Mouse (Mus musculus) embryonic facial prominence, embryonic 12.5 days (tissue): ENCODE data around the gene Tbx5. TPM values are rescaled to one million over a fixed set of nuclear protein-coding genes. Genes with fewer than 3 reads are reported as not detected.

Experiments
- ATAC-seq: fragments of 200-750 bp; cut with Nextera tagmentation; 2 replicates; pipeline ENCODE4 v1.8.0; 2017; ENCODE audit not compliant: insufficient number of reproducible peaks, insufficient read depth, low FRiP score, low TSS enrichment
- H3K27ac ChIP-seq: fragments of 300-500 bp; sonication (generic); 2 replicates; pipeline ENCODE4 v1.5.1; 2016; ENCODE audit warnings: mild to moderate bottlenecking
- H3K27me3 ChIP-seq: fragments of 300-500 bp; sonication (generic); 2 replicates; pipeline ENCODE4 v1.6.1; 2016; ENCODE audit warnings: mild to moderate bottlenecking, moderate library complexity
- H3K36me3 ChIP-seq: fragments of 300-500 bp; sonication (generic); 2 replicates; pipeline ENCODE4 v1.6.1; 2016; ENCODE audit warnings: mild to moderate bottlenecking
- H3K4me1 ChIP-seq: fragments of 300-500 bp; sonication (generic); 2 replicates; pipeline ENCODE4 v1.6.1; 2016
- H3K4me2 ChIP-seq: fragments of 300-500 bp; sonication (generic); replicated peaks from 2 replicates; pipeline ENCODE4 v1.6.1; 2016; ENCODE audit warnings: mild to moderate bottlenecking, moderate library complexity
- H3K4me3 ChIP-seq: fragments of 300-500 bp; sonication (generic); 2 replicates; pipeline ENCODE4 v1.5.1; 2016; ENCODE audit warnings: mild to moderate bottlenecking
- H3K9ac ChIP-seq: fragments of 300-500 bp; sonication (generic); 2 replicates; pipeline ENCODE4 v1.6.1; 2016; ENCODE audit warnings: mild to moderate bottlenecking, moderate library complexity
- H3K9me3 ChIP-seq: fragments of 300-500 bp; sonication (generic); 2 replicates; pipeline ENCODE4 v1.6.1; 2016; ENCODE audit warnings: mild to moderate bottlenecking, moderate library complexity
- WGBS: fragments of 180-500 bp; shearing (Covaris S2); methylation state at CpG from one replicate; pipeline ENCODE4 v1.1.7; 2016; 5-methylcytosine and 5-hydroxymethylcytosine counted together
- polyA plus RNA-seq: library from polyadenylated mRNA; unstranded; fragments of >200 nt; fragmentation: Nextera tagmentation; extraction: Ambion mirVana; gene quantifications from 2 replicates; pipeline ENCODE4 v1.2.1, GENCODE M21; 2016

The Tbx5 gene
- polyA plus RNA-seq, 1 experiment from 2014 or later: 2.3 TPM

DNA sequence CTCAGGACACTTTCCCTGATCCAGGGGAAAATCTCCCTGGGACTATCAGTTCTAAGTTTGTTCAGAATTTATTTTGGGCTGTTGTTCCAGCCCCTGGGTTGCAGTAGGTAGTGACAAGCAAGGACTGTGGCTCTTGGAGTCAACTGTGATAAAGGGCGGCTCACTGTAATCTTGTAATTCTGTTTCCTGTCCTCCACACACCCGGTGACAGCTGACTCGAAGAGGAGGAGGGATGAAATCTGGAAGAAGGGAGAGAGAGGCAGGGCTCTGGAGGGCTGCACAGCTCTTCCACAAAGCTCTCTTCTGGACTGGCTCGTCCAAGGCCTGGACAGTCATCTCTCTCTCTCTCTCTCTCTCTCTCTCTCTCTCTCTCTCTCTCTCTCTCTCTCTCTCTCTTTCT, 24.6 kb downstream of the Tbx5 start:
- H3K27me3 ChIP-seq: peaks cover 10% of the 10 kb centered on the region; the same call in 1 of the 2 replicates
- H3K9me3 ChIP-seq: no peaks in the 10 kb centered on the region
- ATAC-seq: no peak
- no peaks in the 10 kb centered on the region for H3K4me1 ChIP-seq
- no peaks in the 10 kb centered on the region for H3K36me3 ChIP-seq
- no peak overlapping the region for H3K4me2 ChIP-seq
- H3K9ac ChIP-seq: no peak overlapping the region
- WGBS: 64% methylated on average over 4 of the region's 4 CpGs
- H3K27ac ChIP-seq: no peak overlapping the region
- H3K4me3 ChIP-seq: no peak overlapping the region

GRCm38 (mm10) chr5:119861301-119861700, 28.8 kb downstream of the Tbx5 start:
- Histone ChIP-seq H3K27ac (no peak overlapping the region), H3K9ac (no peak overlapping the region), H3K27me3 (peaks cover 26% of the 10 kb centered on the region), H3K4me1 (peaks cover 4% of the 10 kb centered on the region; the same call in 1 of the 2 replicates), H3K4me3 (no peak overlapping the region), H3K36me3 (no peaks in the 10 kb centered on the region), H3K4me2 (no peak overlapping the region), H3K9me3 (no peaks in the 10 kb centered on the region)
- no peak for ATAC-seq
- 61% methylated on average over 5 of the region's 5 CpGs for WGBS

- no peak overlapping the region for H3K4me3 ChIP-seq
- WGBS: 86% methylated on average over 5 of the region's 5 CpGs
- no peak for ATAC-seq
- no peaks in the 10 kb centered on the region for H3K36me3 ChIP-seq
- H3K27ac ChIP-seq: no peak overlapping the region
- no peak overlapping the region for H3K4me2 ChIP-seq
- peaks cover 31% of the 10 kb centered on the region for H3K27me3 ChIP-seq
- H3K4me1 ChIP-seq: peaks cover 7% of the 10 kb centered on the region; the same call in 1 of the 2 replicates
- no peaks in the 10 kb centered on the region for H3K9me3 ChIP-seq
- H3K9ac ChIP-seq: no peak overlapping the region
Measured at GRCm38 (mm10) chr5:119862431-119862830, 30.0 kb downstream of the Tbx5 start.

DNA sequence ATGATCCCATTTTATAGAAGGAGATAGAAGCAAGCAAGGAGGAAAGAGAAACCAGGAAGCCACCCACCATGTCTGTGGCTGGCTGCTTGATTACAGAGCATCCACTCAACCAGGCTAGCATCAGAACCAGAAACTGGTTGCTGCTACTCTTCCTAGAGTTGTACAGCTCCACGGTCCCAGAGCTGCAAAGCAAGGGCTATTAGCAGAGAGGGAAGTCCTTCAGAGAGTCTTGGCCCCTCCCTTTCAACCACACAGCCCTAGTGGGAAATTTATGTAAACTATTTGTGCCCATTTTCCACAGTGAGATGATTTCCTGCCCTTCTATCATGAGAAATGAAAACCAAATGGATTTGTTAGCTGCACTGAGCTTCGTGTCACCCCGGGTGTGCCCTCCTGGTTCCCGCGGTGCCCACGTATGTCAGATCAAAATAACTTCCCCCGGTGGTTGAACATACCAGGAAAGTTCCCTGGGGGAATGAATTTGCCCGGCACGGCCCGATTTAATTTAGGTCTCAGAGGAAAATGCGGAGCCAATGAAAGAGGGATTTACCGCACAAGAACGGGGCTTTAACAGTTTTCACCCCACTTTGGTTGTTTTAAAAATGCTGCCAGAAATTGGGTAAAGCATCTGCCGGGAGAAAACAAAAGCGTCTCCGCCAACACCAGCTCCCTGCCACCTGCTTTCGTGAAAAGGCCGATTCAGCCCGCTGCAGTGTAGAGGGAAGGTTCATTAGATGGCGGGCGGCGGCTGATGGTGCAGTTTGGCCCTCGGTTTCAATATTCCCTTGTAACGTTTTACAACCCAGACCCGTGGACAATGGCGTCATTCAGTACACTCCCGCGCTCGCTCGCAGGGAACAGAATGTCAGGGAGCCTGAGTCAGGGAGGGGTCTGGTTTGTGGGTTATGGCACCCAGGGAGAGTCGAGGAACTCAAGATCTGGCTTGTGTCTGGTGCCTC, 34.1 kb downstream of the Tbx5 start:
- H3K9ac ChIP-seq: no peak overlapping the region
- H3K4me1 ChIP-seq: peaks cover 7% of the 10 kb centered on the region; the same call in 1 of the 2 replicates
- ATAC-seq: no peak
- WGBS: 7% methylated on average over 31 of the region's 31 CpGs
- H3K27me3 ChIP-seq: peaks cover 34% of the 10 kb centered on the region
- H3K36me3 ChIP-seq: no peaks in the 10 kb centered on the region
- peak overlapping the region; percentile 45 for H3K4me2 ChIP-seq
- H3K4me3 ChIP-seq: peak overlapping the region; percentile 23
- no peaks in the 10 kb centered on the region for H3K9me3 ChIP-seq
- H3K27ac ChIP-seq: no peak overlapping the region

DNA sequence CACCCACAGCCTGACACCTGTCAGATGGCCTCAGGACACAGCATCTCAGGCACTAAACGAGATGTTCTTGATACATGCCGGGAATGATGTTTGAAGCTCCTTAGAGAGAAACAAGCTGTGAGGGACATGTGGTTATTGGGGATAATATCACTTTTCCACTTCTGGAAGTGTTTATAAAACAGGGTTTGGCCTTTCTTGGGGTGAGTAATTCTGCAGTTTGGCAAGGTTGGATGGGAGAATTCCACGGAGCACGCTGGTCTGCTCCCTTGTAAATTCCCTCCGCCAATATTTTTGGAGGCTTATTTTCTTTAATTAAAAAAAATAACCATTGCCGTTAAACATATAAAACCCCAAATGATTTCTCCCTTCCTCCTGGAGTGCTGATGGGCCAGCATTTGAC, 35.5 kb downstream of the Tbx5 start:
- no peak overlapping the region for H3K27ac ChIP-seq
- 61% methylated on average over 6 of the region's 6 CpGs for WGBS
- no peak overlapping the region for H3K4me2 ChIP-seq
- ATAC-seq: no peak
- H3K9ac ChIP-seq: no peak overlapping the region
- H3K36me3 ChIP-seq: no peaks in the 10 kb centered on the region
- H3K4me1 ChIP-seq: peaks cover 7% of the 10 kb centered on the region; the same call in 1 of the 2 replicates
- H3K27me3 ChIP-seq: peaks cover 30% of the 10 kb centered on the region
- no peak overlapping the region for H3K4me3 ChIP-seq
- no peaks in the 10 kb centered on the region for H3K9me3 ChIP-seq

- WGBS: 34% methylated on average over 2 of the region's 2 CpGs
- no peak overlapping the region for H3K4me2 ChIP-seq
- no peak for ATAC-seq
- H3K9ac ChIP-seq: no peak overlapping the region
- no peaks in the 10 kb centered on the region for H3K27me3 ChIP-seq
- no peaks in the 10 kb centered on the region for H3K36me3 ChIP-seq
- H3K27ac ChIP-seq: no peak overlapping the region
- no peaks in the 10 kb centered on the region for H3K4me1 ChIP-seq
- H3K4me3 ChIP-seq: no peak overlapping the region
- no peaks in the 10 kb centered on the region for H3K9me3 ChIP-seq
Measured at GRCm38 (mm10) chr5:119875421-119875820, 43.0 kb downstream of the Tbx5 start.

DNA sequence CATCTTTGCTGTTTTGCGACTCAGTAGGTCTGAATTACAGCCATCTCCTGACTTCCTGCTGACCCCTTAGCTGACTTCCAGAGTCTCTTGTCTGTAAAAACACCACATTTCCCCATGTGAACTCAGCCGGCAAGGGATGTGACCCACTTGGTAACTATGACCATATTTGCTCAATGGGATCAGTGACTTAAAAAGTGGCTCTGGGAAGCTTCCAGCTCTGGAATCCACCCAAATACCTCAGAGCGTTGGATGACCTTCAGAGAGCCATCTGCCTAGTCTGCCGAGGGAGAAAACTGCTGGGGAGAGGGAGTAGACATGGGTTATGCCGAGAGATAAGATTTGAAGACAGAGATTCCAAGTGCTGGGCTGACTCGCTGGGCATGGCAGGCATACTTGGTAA, 44.7 kb downstream of the Tbx5 start:
- H3K27ac ChIP-seq: no peak overlapping the region
- WGBS: 77% methylated on average over 6 of the region's 6 CpGs
- no peaks in the 10 kb centered on the region for H3K4me1 ChIP-seq
- H3K9ac ChIP-seq: no peak overlapping the region
- ATAC-seq: no peak
- no peak overlapping the region for H3K4me2 ChIP-seq
- H3K9me3 ChIP-seq: no peaks in the 10 kb centered on the region
- H3K27me3 ChIP-seq: no peaks in the 10 kb centered on the region
- H3K36me3 ChIP-seq: no peaks in the 10 kb centered on the region
- H3K4me3 ChIP-seq: no peak overlapping the region

- H3K9me3 ChIP-seq: no peaks in the 10 kb centered on the region
- H3K36me3 ChIP-seq: no peaks in the 10 kb centered on the region
- H3K4me3 ChIP-seq: no peak overlapping the region
- no peak overlapping the region for H3K27ac ChIP-seq
- H3K9ac ChIP-seq: no peak overlapping the region
- H3K27me3 ChIP-seq: no peaks in the 10 kb centered on the region
- H3K4me1 ChIP-seq: no peaks in the 10 kb centered on the region
- WGBS: 85% methylated on average over 5 of the region's 8 CpGs
- no peak overlapping the region for H3K4me2 ChIP-seq
- no peak for ATAC-seq
Measured at GRCm38 (mm10) chr5:119885595-119885994, 53.1 kb downstream of the Tbx5 start.

DNA sequence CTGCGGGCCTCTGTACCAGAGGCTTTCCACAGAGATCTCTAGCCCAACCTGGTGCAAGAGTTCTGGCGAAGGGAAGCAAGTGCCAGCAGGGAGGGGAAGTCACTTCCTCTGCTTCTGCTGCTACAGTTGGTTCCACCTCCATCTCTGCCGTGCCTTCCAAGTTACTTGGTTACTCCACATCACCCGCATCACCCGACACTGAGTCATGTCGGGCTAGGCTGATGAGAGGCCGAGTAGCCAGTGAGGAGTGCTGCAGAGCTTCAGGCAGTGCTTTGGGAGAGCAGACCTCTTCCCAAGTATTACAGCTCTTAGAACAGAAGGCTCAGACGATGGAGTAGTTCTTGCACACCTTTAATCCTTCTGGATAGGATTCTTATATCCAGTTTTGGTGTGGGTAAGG, 54.9 kb downstream of the Tbx5 start:
- WGBS: 83% methylated on average over 8 of the region's 8 CpGs
- H3K4me3 ChIP-seq: no peak overlapping the region
- H3K9ac ChIP-seq: no peak overlapping the region
- no peaks in the 10 kb centered on the region for H3K9me3 ChIP-seq
- ATAC-seq: no peak
- no peaks in the 10 kb centered on the region for H3K27me3 ChIP-seq
- no peak overlapping the region for H3K4me2 ChIP-seq
- no peak overlapping the region for H3K27ac ChIP-seq
- no peaks in the 10 kb centered on the region for H3K36me3 ChIP-seq
- H3K4me1 ChIP-seq: no peaks in the 10 kb centered on the region

DNA sequence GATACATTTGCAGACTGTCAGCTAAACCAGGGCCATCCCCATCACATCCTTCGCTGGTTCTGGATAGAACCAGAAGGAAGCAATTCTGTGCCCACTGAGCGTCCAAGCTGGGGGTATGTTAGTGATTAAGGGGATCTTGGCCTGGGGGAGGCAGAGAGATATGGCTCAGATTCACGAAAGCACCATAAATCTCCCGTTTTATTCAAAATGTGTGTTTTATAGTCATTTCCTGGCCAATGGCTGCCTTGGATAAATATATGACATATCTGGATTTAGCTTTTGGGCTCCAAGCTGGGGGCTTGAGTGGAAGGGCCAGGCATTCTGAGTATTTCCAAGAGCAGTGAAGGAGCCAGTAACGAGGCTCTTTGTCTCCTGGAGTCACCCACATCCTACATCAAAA, 59.5 kb downstream of the Tbx5 start:
- Histone ChIP-seq H3K4me3 (no peak overlapping the region), H3K9me3 (no peaks in the 10 kb centered on the region), H3K36me3 (no peaks in the 10 kb centered on the region), H3K9ac (no peak overlapping the region), H3K4me2 (no peak overlapping the region), H3K4me1 (no peaks in the 10 kb centered on the region), H3K27ac (0 out of 2 replicates have a peak overlapping the region, but pooled peaks have one; percentile 17), H3K27me3 (no peaks in the 10 kb centered on the region)
- 45% methylated on average over 5 of the region's 5 CpGs for WGBS
- ATAC-seq: no peak

- Histone ChIP-seq H3K9ac (no peak overlapping the region), H3K9me3 (no peaks in the 10 kb centered on the region), H3K4me3 (no peak overlapping the region), H3K4me1 (no peaks in the 10 kb centered on the region), H3K36me3 (no peaks in the 10 kb centered on the region), H3K4me2 (no peak overlapping the region), H3K27me3 (no peaks in the 10 kb centered on the region), H3K27ac (no peak overlapping the region)
- ATAC-seq: no peak
- WGBS: 74% methylated on average over 3 of the region's 3 CpGs
Measured at GRCm38 (mm10) chr5:119893060-119893459, 60.6 kb downstream of the Tbx5 start.

DNA sequence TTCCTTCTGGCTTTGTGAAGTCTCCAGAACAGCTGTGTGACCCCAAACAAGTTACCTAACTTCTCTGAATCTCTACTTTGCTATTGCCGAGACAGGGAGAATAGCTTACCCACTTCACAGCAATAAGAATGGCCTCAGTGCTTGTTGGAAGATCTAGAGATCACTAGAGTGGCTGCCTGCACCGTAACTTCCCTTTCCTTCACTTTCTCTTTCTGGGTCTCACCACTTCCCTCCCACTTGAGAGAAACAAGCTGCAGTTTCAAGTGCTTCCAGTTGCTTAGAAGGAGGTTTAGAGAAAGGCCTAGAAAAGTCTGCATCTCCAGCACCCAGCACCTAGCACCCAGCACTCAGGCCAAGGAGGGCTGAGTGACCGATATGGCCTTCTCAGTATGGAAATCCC, 64.1 kb downstream of the Tbx5 start:
- Histone ChIP-seq H3K4me2 (no peak overlapping the region), H3K4me3 (no peak overlapping the region), H3K9ac (no peak overlapping the region), H3K36me3 (no peaks in the 10 kb centered on the region), H3K9me3 (no peaks in the 10 kb centered on the region), H3K4me1 (no peaks in the 10 kb centered on the region), H3K27me3 (no peaks in the 10 kb centered on the region), H3K27ac (no peak overlapping the region)
- ATAC-seq: no peak
- 81% methylated on average over 3 of the region's 3 CpGs for WGBS
